Mouse (Mus musculus) intestine, embryonic 14.5 days (tissue): ENCODE measurements around the gene Rcsd1. TPM values are rescaled to one million over a fixed set of nuclear protein-coding genes. Genes with fewer than 3 reads are reported as not detected.
A peak's percentile ranks its signal among the peaks of the same experiment; 100 is the strongest.

ENCODE experiments used
- ATAC-seq: fragments of 200-750 bp; cut with Nextera tagmentation; replicated peaks from 2 replicates; pipeline ENCODE4 v1.8.0; 2017; ENCODE audit warnings: low read depth, moderate number of reproducible peaks, moderate TSS enrichment, moderate library complexity; ENCODE audit not compliant: low FRiP score, low TSS enrichment
- DNase-seq: peaks from one replicate; pipeline ENCODE4 v3.0.0-alpha.2; 2018; ENCODE audit warnings: low spot score
- H3K27ac ChIP-seq: fragments of 300-500 bp; sonication (generic); 2 replicates; pipeline ENCODE4 v1.5.1; 2014; ENCODE audit warnings: low read depth, mild to moderate bottlenecking, control low read depth
- H3K27me3 ChIP-seq: fragments of 300-500 bp; sonication (generic); replicated peaks from 2 replicates; pipeline ENCODE4 v1.6.1; 2014; ENCODE audit warnings: low read length, control low read depth; ENCODE audit not compliant: control insufficient read depth, insufficient read depth
- H3K36me3 ChIP-seq: fragments of 300-500 bp; sonication (generic); 2 replicates; pipeline ENCODE4 v1.6.1; 2014; ENCODE audit warnings: low read length, control low read depth; ENCODE audit not compliant: control insufficient read depth, insufficient read depth
- H3K4me1 ChIP-seq: fragments of 300-500 bp; sonication (generic); replicated peaks from 2 replicates; pipeline ENCODE4 v1.6.1; 2014; ENCODE audit warnings: low read length, control low read depth, mixed read lengths; ENCODE audit not compliant: control insufficient read depth, insufficient read depth
- H3K4me2 ChIP-seq: fragments of 300-500 bp; sonication (generic); 2 replicates; pipeline ENCODE4 v1.6.1; 2014; ENCODE audit warnings: low read length
- H3K4me3 ChIP-seq: fragments of 300-500 bp; sonication (generic); 2 replicates; pipeline ENCODE4 v1.5.1; 2014; ENCODE audit warnings: low read depth, low read length, control low read depth, mixed read lengths
- H3K9ac ChIP-seq: fragments of 300-500 bp; sonication (generic); 2 replicates; pipeline ENCODE4 v1.6.1; 2014; ENCODE audit warnings: mild to moderate bottlenecking, low read length
- H3K9me3 ChIP-seq: fragments of 300-500 bp; sonication (generic); 2 replicates; pipeline ENCODE4 v1.6.1; 2016; ENCODE audit warnings: low read length, control low read depth; ENCODE audit not compliant: control insufficient read depth
- WGBS: fragments of 180-500 bp; shearing (Covaris S2); extraction: QIAGEN DNeasy Blood & Tissue Kit; methylation state at CpG from one replicate; pipeline ENCODE4 v1.1.7; 2014; 5-methylcytosine and 5-hydroxymethylcytosine counted together
- polyA plus RNA-seq: library from polyadenylated mRNA; unstranded; fragments of >200 nt; fragmentation: Nextera tagmentation; extraction: Ambion mirVana; gene quantifications from 2 replicates; pipeline ENCODE4 v1.2.1, GENCODE M21; 2014

Gene Rcsd1
- polyA plus RNA-seq, 1 experiment from 2014 or later, result 29.1 TPM

DNA sequence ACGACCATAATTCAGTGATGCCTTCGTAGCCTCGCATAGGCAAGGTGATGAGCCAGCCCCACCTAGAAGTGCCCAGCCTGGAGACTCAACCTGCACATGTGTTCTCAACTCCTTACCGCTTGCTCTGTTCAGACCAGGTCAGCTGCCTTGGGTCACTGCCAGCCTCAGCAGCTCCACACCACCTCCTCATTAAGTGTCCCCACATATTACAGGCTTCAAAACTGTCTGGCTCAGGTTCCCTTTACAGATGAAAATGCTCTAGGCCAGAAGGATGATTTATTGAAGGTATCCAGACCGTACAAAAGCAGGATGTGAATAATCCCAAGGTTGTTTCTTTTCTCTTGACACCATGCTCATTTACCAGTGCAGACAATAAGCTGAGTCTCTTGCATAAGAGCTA lies 83.7 kb downstream of the Rcsd1 start:
- DNase-seq, result no peak
- Histone ChIP-seq H3K9me3 (no peaks in the 10 kb centered on the region), H3K4me1 (peaks cover 22% of the 10 kb centered on the region), H3K9ac (no peak overlapping the region), H3K27me3 (no peaks in the 10 kb centered on the region), H3K4me2 (no peak overlapping the region), H3K27ac (no peak overlapping the region), H3K36me3 (peaks cover 7% of the 10 kb centered on the region), H3K4me3 (no peak overlapping the region)
- ATAC-seq, result no peak
- 69% methylated on average over 5 of the region's 5 CpGs for WGBS

GRCm38 (mm10) chr1:165625058-165625457 lies 84.5 kb downstream of the Rcsd1 start:
- H3K4me2 ChIP-seq, result no peak overlapping the region
- H3K4me3 ChIP-seq, result no peak overlapping the region
- no peak overlapping the region for H3K9ac ChIP-seq
- no peaks in the 10 kb centered on the region for H3K27me3 ChIP-seq
- WGBS, result 91% methylated on average over 5 of the region's 5 CpGs
- H3K36me3 ChIP-seq, result peaks cover 7% of the 10 kb centered on the region
- no peaks in the 10 kb centered on the region for H3K9me3 ChIP-seq
- no peak overlapping the region for H3K27ac ChIP-seq
- H3K4me1 ChIP-seq, result peaks cover 16% of the 10 kb centered on the region
- ATAC-seq (no peak), DNase-seq (no peak)

DNA sequence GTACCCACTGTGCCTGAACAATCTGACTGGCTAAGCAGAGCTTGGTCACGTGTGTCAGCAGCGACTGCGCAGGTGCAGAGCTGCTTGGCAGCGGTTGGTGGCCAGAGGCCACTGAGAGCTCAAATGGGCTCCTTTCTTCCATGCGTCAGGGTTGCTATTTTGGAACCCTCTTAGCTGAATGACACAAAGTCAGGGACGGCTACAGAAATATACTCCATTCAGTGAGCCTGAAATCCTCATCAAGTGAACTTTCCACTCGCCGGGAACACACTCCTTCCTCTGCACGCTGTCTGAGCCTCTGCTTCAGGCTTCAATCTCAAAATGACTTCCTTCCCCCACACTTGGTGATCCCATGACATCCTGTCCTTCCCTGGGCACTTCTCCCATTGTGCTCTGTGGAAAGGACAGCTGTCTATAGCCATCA lies 91.3 kb downstream of the Rcsd1 start:
- Histone ChIP-seq H3K36me3 (peaks cover 21% of the 10 kb centered on the region), H3K27me3 (no peaks in the 10 kb centered on the region), H3K9me3 (peaks cover 7% of the 10 kb centered on the region; the same call in 1 of the 2 replicates), H3K4me2 (no peak overlapping the region), H3K27ac (no peak overlapping the region; the same call in 1 of the 2 replicates), H3K4me3 (no peak overlapping the region), H3K9ac (no peak overlapping the region), H3K4me1 (peaks cover 22% of the 10 kb centered on the region)
- DNase-seq (no peak), ATAC-seq (no peak)
- WGBS, result 68% methylated on average over 9 of the region's 9 CpGs

DNA sequence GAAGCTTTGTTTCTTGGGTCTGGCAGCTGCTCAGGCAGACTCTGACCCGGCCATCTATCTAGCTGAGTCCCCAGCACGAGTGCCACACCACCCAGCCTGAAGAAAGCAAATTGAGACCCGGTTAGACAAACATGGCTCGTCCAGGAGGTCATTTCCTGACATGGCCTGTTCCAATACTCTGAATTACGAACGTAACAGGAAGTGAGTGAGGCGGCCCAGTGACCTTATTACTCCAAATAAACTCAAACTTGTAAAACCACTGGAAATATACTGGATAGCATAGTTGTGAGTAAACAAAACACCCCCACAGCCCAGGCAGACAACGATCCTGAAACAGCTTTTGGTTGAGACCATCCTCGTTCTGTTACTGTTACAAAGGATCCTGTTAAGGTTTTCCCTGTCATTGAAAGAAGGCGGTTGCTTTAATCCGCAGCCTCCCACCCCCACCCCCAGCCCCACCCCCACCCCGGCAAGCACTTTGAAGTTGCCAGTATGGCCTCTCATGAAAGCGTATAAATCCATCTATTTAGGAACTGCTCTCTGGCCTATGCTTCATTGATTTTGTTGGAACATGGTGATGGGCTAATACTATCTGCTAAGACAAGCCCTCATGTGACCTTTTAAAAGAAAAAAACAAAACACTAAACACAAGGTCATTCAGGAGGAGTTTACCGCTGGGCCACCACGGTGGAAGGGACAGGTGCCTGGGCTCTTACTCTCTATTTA lies 92.2 kb downstream of the Rcsd1 start:
- Histone ChIP-seq H3K4me3 (no peak overlapping the region), H3K27ac (peak overlapping the region; percentile 73), H3K4me2 (peak overlapping the region; percentile 29), H3K4me1 (peaks cover 22% of the 10 kb centered on the region), H3K27me3 (no peaks in the 10 kb centered on the region), H3K9me3 (peaks cover 7% of the 10 kb centered on the region; the same call in 1 of the 2 replicates), H3K9ac (0 out of 2 replicates have a peak overlapping the region, but pooled peaks have one; percentile 10), H3K36me3 (peaks cover 17% of the 10 kb centered on the region)
- ATAC-seq, result peak; percentile 69; the same call in 1 of the 2 replicates
- WGBS, result 14% methylated on average over 15 of the region's 15 CpGs
- no peak for DNase-seq

DNA sequence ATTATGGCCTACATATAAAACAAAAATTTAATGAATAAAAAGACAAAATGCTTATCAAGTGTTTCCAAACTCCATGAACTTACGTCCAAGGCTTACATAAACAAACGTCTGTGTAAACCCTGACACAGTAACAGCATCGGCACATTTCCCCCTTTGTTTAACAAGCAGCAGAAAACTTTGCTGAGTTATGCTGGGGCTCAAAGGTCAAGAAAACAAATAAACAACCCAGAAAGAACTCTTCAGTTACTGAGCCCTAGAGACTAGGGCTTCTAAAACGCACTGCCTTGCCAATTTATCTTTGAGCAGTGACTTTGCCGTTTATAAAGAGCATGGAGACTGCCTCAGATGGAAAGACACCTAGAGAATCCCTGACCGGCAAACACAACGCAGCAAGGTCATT lies 92.9 kb downstream of the Rcsd1 start:
- H3K4me3 ChIP-seq, result no peak overlapping the region
- H3K36me3 ChIP-seq, result peaks cover 14% of the 10 kb centered on the region
- peaks cover 22% of the 10 kb centered on the region for H3K4me1 ChIP-seq
- H3K27ac ChIP-seq, result peak overlapping the region; percentile 73
- H3K27me3 ChIP-seq, result no peaks in the 10 kb centered on the region
- peak overlapping the region; percentile 29; the same call in 1 of the 2 replicates for H3K4me2 ChIP-seq
- ATAC-seq (no peak), DNase-seq (no peak)
- H3K9ac ChIP-seq, result 0 out of 2 replicates have a peak overlapping the region, but pooled peaks have one; percentile 10
- 14% methylated on average over 7 of the region's 7 CpGs for WGBS
- peaks cover 7% of the 10 kb centered on the region; the same call in 1 of the 2 replicates for H3K9me3 ChIP-seq

DNA sequence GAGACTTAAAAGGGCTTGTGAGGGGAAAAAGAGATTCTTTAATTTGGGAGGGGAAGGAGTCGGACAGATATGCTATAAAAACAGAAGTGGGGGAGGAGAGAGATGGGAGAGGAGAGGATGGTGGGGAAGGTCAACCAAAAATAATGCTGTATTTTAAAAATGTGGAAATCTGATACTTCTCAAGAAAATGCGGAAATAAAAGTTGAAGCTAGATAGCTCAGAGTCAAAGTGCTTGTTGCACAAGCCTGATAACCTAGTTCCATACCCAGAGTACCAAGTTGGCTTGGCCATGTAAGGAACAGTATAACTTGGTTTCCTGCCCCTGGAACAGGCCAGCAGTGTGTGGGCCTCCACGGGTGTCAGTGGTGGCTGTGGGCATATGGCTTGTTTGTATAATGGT lies 94.8 kb downstream of the Rcsd1 start:
- WGBS, result 96% methylated on average over 3 of the region's 3 CpGs
- DNase-seq (no peak), ATAC-seq (no peak)
- no peaks in the 10 kb centered on the region for H3K27me3 ChIP-seq
- H3K9ac ChIP-seq, result no peak overlapping the region
- H3K4me1 ChIP-seq, result peaks cover 22% of the 10 kb centered on the region
- H3K36me3 ChIP-seq, result peaks cover 14% of the 10 kb centered on the region
- no peak overlapping the region for H3K4me2 ChIP-seq
- no peak overlapping the region for H3K27ac ChIP-seq
- no peak overlapping the region for H3K4me3 ChIP-seq
- H3K9me3 ChIP-seq, result peaks cover 7% of the 10 kb centered on the region; the same call in 1 of the 2 replicates

- Histone ChIP-seq H3K4me2 (no peak overlapping the region), H3K27me3 (no peaks in the 10 kb centered on the region), H3K4me3 (no peak overlapping the region), H3K9me3 (peaks cover 7% of the 10 kb centered on the region; the same call in 1 of the 2 replicates), H3K4me1 (peaks cover 30% of the 10 kb centered on the region), H3K27ac (no peak overlapping the region), H3K9ac (no peak overlapping the region), H3K36me3 (peaks cover 14% of the 10 kb centered on the region)
- ATAC-seq (no peak), DNase-seq (no peak)
- WGBS, result 83% methylated on average over 4 of the region's 4 CpGs
Observed at GRCm38 (mm10) chr1:165613926-165614325, 95.6 kb downstream of the Rcsd1 start.

DNA sequence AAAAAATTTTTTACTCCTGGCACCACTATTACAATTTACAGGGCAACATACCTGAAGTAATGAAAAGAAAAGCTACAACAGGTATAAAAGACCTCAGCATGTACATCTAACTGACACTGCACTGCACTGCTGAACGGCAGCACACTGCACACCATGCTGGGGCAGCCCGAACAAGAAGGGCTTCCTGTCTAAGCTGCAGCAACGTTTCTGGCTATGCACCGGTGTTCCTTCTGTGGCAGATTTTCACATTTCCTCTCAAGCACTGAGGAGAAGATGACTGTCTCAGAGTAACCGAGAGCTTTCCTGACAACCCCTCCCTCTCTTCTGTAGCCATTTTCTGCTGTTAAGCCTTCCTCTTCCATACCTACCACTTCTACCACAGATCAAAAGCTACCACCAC lies 96.8 kb downstream of the Rcsd1 start:
- WGBS, result 64% methylated on average over 5 of the region's 5 CpGs

More for the DNA sequence above, 96.8 kb downstream of the Rcsd1 start:
- Histone ChIP-seq H3K4me3 (no peak overlapping the region), H3K9ac (no peak overlapping the region), H3K4me1 (peaks cover 21% of the 10 kb centered on the region), H3K27me3 (no peaks in the 10 kb centered on the region), H3K4me2 (no peak overlapping the region), H3K9me3 (peaks cover 7% of the 10 kb centered on the region; the same call in 1 of the 2 replicates), H3K27ac (no peak overlapping the region), H3K36me3 (peaks cover 23% of the 10 kb centered on the region)
- no peak for ATAC-seq
- DNase-seq, result no peak
